Mouse (Mus musculus) T-helper 2 cell (primary cell): ENCODE data around the gene Farp1.

Experiments
- in situ Hi-C: fragments of 300-600 bp; cut with MboI, MseI; formaldehyde crosslinking; loops from one replicate; pipeline ENCODE4 v1.15.1; 2025; ENCODE audit warnings: high pct_unique_total_duplicates

Farp1 gene

GRCm38 (mm10) chr14:121057750-121058149 lies 22.8 kb downstream of the Farp1 start:
- in situ Hi-C loops = no loop called here

DNA sequence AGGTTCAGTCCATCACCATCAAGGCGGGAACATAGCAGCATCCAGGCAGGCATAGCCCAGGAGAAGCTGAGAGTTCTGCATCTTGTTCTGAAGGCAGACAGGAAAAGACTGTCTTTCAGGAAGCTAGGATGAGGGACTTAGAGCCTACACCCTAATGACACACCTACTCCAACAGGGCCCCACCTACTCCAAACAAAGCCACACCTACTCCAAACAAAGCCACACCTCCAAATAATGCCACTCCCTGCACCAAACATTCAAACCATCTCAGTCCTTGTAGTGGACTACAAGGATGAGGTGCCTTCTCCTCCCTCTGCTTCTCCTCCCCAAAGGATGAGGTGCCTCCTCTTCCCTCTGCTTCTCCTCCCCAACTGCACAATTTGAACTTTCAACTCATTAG lies 23.5 kb downstream of the Farp1 start:
- in situ Hi-C loops = no loop called here

DNA sequence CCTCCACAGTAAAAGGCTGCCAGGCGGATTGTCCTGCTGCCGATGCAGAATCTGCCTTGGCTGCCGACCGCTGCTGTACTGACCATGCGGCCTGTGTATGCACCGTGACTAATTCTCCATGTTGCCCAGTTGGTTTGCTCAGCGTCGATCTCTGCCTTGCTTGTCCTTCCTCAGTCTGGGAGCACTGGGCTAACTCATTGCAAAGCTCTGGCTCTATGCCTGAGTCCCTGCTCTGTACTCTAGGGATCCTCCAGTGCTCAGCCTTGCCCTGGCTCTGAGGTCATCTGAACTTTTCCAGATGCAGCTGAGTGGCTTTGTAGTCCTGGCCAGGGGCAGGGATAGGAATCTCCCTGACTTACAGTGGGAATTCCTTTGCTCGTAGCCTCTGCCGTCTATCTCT lies 24.3 kb downstream of the Farp1 start:
- in situ Hi-C loops = no loop called here

- in situ Hi-C loops = no loop called here
These were observed 25.5 kb downstream of the Farp1 start for GRCm38 (mm10) chr14:121060484-121060883.

DNA sequence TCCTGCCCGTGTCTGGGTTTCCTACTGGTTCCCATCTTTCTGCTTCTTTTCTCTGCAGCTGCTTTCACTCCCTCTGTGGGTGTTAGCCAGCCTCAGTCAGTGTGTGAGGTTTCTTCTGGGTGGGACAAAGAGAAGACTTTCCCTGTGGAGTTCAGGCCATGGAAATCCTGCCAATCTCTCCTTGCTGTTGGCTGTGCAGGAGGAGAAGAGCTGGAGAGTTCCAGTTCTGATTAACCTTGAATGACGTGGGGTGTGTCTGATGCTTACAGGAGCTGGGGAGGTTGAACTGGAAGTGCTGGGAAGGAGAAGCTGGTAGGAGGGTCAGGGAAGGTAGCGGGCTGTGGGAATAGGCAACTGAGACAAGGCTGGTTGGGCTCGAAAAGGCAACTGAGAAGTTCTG lies 26.7 kb downstream of the Farp1 start:
- in situ Hi-C loops = no loop called here

DNA sequence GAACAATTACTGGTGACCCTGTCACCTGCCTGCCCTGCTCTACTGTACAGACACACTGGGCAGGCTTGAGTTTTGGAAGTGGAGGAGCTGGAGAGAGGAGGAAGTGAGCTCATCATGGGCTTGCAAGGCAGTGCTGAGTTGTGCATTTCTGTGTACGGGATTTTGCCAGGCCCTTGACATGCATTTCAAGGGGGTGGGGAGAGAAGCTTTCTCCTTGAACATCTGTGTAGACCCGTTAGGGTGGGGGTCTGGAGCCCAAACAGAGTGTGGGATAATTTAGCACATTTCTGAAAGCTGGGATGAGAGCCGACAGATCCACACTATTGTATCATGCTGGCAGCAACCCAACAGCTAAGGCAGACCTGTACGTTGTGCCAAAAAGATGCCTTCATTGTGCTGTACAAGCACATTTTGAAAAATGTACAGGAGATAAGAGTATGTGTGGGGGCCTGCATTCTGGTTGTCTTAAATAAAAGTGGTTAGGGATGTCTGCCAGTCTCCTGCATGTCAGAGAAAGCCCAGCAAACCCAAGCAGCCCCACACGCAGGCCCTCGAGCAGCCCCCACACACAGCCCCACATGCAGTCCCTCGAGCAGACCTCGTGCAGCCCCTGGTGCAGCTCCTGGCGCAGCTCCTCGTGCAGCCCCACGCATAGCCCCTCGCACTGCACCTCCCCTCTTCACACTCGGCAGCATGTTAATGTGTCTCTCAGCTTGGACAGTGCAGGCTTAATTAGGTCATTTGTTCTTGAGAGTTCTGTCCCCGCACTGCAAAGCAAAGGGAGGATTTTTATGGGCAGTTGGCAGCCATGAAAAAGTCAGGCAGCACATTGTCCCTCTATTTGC lies 27.5 kb downstream of the Farp1 start:
- in situ Hi-C loops = no loop called here

- in situ Hi-C loops = no loop called here
These were observed 29.7 kb downstream of the Farp1 start for GRCm38 (mm10) chr14:121064726-121065125.

- in situ Hi-C loops = no loop called here
These were observed 38.3 kb downstream of the Farp1 start for GRCm38 (mm10) chr14:121073093-121073866.

DNA sequence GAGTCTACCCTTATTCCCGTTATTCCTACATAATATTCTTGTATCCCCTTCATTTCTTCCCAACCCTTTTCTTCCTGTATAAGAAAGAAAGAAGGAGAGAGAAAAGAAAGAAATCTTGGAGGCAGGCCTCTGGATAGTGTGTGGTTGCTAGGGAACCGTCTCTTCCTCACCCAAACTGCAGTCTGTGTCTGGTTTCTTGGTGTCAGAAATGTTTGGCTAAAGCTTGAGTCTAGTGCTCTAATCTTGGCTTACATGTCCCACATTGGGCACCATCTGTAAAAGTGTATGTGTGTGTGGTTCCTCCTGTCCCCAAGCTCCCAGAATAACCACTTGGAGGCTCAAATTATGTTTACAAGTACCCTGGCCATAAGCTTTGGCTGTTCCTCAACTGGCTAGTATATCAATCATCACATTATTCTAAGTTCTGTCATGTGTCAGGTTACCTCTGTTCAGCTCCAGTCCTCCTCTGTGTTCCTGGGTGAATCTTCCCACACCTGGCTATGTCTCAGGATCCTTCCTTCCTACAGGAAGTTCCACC lies 39.3 kb downstream of the Farp1 start:
- in situ Hi-C loops = no loop called here

DNA sequence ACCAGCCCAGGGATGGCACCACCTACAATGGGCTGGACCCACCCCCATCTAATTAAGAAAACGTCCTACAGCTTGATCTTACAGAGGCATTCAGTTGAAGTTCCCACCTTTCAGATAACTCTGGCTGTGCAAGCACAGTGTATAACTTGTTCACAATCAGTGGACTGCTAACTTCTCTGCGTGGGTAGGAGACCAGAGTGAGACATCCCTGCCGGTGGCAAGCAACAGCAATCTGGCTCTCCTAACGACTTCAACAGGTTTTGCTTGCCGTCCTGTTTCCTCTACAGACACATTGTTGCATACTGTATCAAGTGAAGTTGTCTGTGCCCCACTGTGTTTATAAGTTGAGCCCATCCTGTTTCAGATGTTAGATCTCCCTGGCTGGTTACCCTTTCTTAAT lies 45.7 kb downstream of the Farp1 start:
- in situ Hi-C loops = no loop called here

DNA sequence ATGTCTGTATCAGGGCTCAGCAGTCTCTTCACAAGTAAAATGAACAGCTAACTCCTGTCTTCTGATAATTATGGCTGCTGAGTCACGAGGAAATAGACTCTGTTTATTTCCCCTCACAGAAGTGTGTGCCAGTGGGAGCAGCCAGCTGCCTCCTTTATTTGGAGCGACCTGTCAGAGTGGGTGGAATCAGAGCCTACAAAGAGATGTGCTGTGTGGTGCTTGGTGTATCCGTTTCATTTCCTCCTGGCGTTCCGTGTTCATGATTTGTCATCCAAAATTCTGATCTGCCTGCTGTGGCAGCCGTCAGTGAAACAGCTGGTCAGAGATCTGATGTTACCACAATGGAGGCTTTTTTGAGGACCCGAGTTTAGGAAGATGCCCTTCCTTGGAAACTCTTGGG lies 47.3 kb downstream of the Farp1 start:
- in situ Hi-C loops = no loop called here

GRCm38 (mm10) chr14:121082793-121083192 lies 47.8 kb downstream of the Farp1 start:
- in situ Hi-C loops = no loop called here

DNA sequence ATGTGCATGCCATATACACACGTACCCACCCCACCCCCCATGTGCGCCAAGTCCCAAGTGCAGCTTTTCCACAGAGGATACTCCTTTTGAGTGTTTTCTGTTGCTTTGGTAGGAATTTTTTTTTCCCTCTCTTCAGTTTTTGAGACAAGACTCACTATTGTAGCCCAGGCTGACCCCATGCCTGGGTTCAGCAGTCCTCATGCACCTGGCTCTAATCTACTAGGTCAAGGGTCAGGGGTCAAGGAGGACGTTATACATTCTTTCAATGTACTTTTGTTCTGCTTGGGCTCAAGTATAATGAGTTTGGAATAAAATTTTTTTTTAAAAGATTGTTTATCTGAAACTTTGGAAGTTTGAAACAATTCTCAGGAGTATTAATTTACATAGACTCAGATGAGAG lies 48.4 kb downstream of the Farp1 start:
- in situ Hi-C loops = no loop called here

DNA sequence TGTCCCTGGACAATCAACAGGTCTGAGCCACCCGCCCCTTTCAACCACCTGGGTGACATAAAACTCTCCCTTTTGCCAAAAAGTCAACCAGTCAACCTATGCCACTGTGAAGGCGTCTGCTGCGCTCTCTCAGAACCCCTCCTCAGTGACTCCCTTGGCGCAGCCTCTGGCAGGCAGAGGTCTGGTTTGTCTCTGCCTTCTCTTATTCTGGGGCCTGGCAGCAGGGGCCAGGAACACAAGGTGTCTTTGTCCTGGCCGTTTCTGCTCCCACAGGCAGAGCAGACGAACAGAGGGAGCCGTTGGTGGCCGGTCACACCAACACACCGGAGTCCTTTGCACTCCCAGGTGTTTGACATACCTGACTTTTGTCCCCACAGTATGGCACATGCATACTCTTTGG lies 57.5 kb downstream of the Farp1 start:
- in situ Hi-C loops = no loop called here

- in situ Hi-C loops = no loop called here
These were observed 58.9 kb downstream of the Farp1 start for GRCm38 (mm10) chr14:121093860-121094259.

- in situ Hi-C loops = no loop called here
These were observed 62.8 kb downstream of the Farp1 start for GRCm38 (mm10) chr14:121097640-121098435.

GRCm38 (mm10) chr14:121099120-121099519 lies 64.1 kb downstream of the Farp1 start:
- in situ Hi-C loops = no loop called here

DNA sequence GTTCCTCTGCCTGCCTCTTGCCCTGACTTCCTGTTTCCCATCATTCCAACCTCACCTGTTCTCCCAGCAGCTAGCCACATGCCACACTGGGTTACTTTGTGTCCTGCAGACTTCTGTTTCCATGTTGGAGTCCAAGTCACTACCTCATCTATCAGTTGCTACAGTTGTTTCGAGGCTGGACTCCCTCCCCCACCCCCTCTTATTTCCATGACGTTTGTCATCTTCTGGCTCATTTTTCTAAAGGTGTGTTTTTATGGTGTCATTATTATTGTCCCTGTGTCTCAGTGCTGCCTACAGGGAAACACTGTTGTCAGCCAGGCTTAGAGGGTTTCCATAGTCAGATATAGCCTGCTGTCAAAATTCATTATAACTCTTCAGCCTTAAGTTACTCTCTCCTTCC lies 64.9 kb downstream of the Farp1 start:
- in situ Hi-C loops = no loop called here

DNA sequence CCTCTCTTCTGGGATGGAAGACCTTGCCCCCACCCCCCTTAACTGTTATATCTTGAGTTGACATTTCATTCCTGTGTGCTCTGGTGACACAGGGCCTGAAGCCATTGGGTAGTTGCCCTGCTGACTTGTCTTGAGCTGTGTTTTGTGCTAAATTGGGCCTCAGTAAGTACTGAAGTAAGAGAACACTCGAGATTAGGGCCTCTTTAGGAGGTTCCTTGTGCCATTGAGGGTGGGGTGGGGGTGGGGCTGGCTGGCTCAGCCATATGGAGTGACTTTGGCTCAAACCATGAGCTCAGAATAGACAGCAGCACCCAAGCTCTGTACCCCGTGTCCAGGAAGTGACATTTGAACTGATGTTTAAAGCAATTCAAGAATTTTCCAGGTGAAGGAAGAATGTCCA lies 65.8 kb downstream of the Farp1 start:
- in situ Hi-C loops = no loop called here

GRCm38 (mm10) chr14:121101531-121101930 lies 66.5 kb downstream of the Farp1 start:
- in situ Hi-C loops = no loop called here

DNA sequence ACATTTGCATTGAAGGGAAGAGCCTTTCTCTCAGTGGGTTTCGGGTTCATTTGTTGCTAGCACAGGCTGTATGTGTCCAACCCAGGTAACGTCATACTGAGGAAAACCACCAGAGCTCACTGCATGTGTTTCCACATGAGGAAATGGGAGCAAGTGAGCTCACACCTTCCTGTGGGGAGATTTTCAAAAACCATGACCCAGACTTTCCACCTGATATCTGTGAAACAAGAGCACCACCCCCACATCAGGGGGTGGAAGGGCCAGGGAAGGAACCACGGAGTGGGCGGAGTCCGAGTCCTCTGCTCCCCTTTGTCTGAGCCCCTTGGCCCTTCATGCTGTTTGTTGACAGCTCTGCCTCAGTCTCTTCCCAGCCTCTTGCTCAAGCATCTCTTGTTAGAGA lies 67.6 kb downstream of the Farp1 start:
- in situ Hi-C loops = no loop called here

GRCm38 (mm10) chr14:121103459-121103858 lies 68.5 kb downstream of the Farp1 start:
- in situ Hi-C loops = no loop called here
